Mouse (Mus musculus): ENCODE data around the gene Efnb2.
A peak's percentile ranks its signal among the peaks of the same experiment; 100 is the strongest.

Efnb2 gene

DNA sequence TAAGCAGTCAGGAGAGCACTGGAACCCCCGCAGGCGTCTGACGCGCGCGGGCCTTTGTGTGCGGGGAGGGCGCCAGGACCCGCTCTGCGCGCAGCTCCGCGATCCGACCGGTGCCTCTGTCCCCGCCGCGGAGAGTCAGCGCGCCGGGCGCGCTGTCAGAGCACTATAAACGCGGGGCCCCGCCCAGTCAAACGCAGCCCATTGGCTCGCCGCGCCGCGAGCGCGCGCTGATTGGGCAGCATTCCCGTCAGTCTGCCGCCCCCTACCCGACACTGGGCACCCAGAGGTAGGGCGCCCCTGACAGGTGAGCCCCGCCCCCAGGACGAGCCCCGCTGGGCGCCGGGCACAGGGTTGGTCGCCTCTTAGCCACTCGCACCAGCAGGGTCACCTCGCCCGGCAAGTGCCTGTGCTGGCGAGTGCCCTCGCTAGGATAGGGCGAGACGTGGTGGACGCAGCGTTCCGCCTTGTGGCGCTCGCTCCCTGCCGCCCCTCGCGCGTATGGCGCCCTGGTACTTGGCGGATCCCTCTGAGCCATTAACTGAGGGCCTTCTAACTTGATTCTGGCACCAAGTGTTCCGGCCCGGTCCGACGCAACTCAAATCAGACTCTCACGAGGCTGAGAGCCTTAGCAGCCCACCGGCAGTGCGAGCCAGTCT is at the start of gene Efnb2:
Gene Efnb2 (minus strand): TSS at position 140 of the 656 bp plus-strand sequence.
- DNase-seq: peak; percentile 98

- DNase-seq: no peak
These were observed 43.8 kb upstream of the Efnb2 start for GRCm38 (mm10) chr8:8704813-8705212.

DNA sequence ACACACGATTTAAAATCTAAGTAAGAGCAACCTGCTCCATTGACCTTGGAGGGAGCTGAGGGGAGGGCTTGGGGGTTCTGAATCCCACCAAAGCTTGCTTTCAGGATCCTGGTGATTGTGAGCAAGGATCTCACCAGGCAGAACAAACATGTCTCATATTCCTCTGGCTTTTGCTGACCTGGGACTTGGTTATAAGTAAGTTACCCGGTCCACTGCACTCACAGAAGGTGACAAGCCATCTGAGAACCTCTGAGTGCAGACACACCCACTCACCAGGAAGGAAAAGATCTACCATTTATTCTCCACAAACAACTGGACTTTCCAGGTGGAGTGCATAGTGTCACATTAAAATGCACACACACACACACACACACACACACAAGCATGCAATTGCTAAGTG is 42.6 kb upstream of the Efnb2 start:
- no peak for DNase-seq

GRCm38 (mm10) chr8:8700821-8701220 is 39.8 kb upstream of the Efnb2 start:
- DNase-seq: no peak

DNA sequence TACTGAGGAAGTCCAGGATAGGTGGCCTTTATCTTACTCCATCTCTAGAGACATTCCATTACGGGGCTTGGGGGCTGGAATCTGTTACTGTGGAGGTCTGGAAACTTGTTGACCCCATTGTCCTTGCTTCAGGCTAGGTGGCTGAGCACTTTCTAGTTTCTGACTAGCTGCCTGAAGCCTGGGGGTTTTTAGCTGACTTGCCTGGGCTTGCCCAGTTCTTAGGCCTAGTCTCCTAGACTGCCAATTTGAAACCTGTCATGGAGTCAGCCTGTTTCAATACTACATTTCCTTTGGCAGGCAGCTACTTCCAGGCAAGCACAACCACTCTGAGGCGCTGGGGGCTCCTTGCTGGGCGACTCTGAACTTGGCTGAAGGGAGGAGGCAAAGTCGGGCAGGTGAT is 39.2 kb upstream of the Efnb2 start:
- no peak for DNase-seq

GRCm38 (mm10) chr8:8690146-8691092 is 29.4 kb upstream of the Efnb2 start, which contains the start of gene Arglu1:
TSS of gene Arglu1 (minus strand) at chr8:8690521.
- DNase-seq: peak; percentile 98

DNA sequence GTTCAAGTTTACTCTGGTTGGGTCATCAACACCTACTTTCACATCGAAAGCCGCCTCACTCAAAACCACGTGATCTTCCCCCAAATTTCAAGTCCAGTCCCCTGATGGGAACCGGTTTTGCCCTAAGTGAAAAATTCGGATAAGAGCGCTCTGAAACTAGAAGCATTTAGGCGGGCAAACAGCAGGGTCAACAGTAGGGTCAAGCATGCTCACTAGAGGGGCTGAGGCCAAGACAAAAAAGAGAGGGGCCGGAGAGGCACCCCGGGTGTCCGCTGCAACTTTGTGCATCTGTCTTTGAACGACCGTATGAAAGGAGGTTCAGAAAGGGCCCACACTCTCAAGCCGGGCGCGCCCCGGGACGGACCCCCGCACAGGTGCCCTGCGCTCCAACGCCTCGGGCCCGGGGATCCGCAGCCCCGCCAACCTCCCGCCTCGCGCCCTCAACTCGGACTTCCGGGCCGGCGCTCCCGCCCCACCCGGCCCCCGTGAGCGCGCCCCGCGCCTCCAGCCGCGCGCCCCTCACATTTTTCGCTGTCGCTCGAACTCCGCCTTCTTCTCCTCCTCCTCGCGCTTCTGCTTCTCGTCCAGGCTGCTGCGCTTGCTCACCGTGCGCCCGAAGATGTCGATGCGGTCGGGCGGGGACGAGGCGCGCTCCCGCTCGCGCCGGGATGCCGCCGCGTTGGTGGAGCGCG is 28.6 kb upstream of the Efnb2 start:
- DNase-seq: peak; percentile 71

- no peak for DNase-seq
These were observed 27.9 kb upstream of the Efnb2 start for GRCm38 (mm10) chr8:8688823-8689453.

- no peak for DNase-seq
These were observed 24.5 kb upstream of the Efnb2 start for GRCm38 (mm10) chr8:8685517-8685916.

DNA sequence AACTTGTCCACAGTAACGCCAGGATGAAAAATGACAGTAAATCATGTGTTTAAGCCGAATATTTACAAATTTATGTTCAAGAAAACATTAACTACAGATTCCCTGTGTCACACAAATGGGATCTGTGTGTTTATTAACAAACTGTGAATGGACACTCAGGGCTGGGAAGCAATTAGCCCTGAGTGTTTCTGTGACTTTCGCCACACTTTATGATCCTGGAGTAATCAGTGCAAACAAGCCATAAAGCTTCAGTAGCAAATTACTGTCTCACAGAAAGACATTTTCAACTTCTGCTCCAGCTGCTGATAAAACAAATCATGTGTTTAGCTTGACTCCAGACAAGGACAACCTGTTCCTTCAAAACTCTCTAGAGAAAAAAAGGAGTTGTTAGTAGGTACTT is 21.7 kb upstream of the Efnb2 start:
- no peak for DNase-seq

- DNase-seq: no peak
These were observed 17.2 kb upstream of the Efnb2 start for GRCm38 (mm10) chr8:8678236-8678635.

DNA sequence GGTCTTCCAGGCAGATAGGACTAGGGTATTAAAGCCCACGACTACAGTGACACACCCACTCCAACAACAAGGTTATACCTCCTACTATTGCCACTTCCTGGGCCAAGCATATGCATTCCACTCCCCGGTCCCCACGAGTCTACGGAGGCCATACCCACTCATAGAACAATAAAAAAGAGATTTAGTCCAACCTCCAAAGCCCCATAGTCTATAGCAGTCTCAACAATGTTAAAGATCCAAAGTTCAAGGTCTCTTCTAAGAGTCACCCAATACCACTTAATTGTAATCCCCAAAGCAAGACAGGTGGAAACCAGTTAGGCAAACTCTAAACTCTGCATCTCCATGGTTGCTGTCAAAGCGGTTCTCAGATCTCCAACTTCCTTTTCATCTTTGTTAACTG is 13.8 kb upstream of the Efnb2 start:
- DNase-seq: no peak

- DNase-seq: peak; percentile 97
These were observed 707 bp upstream of the Efnb2 start for GRCm38 (mm10) chr8:8661759-8662138.

- DNase-seq: peak; percentile 23
These were observed 539 bp downstream of the Efnb2 start for GRCm38 (mm10) chr8:8660307-8661098.

DNA sequence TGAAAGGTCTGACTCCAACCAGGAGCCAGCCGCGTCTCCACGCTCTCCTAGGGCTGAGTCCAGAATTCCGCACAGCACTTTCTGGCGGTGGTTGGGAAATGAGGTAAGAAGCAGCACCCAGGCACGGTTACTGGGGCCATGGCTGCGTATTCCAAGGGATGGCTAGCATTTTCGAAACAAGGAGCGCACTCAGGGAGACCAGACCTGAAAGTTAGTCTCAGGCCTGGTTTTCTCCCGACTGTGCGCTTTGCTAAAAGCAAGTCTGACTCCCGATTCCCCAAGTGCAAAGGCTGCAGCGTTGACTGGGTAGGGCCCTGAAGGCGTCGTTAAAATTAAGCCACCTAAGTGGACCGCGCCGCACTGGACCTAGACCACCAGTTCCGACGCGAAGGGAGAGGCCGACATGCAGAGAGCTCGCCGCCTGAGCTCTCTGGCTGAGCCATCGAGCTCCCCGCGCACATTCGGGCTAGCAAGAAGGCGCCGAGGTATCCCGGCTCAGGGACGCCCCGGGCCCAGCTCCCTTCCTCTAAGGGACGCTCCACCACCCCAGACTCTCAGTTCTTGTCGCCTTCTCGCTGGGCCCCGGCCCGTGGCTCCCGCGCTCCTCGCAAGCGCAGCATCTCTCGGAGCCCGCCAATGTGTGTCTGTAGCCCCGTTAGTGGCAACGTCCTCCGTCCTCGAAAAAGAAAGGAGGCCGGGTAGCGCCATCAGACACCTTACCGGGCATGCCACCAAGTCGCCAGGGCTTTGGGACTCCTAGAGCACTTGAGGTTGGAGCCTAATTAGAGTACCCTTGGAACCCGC is 1.3 kb downstream of the Efnb2 start:
- DNase-seq: peak; percentile 36

DNA sequence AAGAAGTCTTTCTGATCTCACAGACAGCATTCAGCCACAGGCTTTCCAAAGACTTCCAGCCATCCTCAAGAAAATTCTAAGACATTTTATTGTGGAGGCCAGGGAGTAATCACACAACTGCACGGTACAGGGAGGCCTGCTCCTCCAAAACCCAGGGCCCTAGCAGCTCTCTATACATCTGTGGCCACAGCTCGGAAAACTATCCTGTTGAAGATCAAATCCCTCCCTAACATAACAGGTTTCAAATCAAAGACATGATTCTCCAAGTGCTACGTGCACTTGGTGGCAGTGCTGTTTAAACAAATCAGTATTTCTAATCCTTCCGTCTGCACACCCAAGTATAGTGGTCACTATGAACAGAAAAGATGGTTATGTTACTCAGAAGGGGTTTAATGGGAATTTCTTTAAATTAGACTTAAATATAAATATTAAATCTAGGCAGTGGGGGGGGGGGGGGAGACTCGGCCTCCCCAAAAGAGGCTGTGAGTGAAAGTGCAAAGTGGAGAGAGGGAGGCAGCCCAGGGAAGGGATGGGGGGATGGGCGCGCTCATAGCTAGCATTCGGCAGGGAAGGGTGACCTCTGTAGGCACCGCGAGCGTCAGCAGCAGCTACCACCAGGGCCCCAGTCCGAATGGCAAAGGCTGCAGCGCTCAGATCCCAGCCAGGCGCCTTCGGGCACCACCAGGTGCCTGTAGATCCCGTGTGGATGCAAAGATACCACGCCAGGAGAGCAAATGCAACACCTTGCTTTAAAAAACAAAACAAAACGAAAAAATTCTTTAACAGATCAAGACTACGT is 2.4 kb downstream of the Efnb2 start:
- DNase-seq: peak; percentile 90

DNA sequence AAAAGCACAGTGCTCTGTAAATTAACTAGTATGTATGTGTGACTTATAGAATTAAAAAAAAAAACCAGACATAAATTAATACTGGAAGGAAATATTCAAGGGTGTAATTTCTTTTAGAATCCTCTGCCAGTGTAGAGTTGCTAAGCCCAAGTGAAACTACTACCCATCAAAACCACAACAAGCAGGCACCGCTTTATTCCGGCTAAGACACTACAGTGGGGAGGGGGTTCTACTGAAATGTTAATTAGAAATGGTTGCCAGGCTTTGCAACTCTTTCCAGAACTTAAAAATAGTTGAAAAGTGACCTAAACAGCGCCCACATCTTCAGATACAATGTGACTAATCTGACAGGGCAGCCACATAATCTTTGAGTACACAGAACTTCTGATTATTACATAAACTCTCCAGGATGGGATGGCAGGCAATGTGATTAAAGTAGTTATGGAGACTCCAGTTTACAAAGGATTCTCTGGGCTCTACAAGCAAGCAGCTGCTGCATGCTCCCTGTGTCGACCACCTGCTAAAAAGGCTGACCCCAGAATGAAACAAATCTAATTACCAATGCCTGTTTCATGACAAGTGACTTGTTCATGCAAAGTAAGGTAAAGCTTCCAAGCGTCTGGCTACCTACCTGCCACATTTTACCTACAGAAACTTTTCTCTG is 3.2 kb downstream of the Efnb2 start:
- no peak for DNase-seq

DNA sequence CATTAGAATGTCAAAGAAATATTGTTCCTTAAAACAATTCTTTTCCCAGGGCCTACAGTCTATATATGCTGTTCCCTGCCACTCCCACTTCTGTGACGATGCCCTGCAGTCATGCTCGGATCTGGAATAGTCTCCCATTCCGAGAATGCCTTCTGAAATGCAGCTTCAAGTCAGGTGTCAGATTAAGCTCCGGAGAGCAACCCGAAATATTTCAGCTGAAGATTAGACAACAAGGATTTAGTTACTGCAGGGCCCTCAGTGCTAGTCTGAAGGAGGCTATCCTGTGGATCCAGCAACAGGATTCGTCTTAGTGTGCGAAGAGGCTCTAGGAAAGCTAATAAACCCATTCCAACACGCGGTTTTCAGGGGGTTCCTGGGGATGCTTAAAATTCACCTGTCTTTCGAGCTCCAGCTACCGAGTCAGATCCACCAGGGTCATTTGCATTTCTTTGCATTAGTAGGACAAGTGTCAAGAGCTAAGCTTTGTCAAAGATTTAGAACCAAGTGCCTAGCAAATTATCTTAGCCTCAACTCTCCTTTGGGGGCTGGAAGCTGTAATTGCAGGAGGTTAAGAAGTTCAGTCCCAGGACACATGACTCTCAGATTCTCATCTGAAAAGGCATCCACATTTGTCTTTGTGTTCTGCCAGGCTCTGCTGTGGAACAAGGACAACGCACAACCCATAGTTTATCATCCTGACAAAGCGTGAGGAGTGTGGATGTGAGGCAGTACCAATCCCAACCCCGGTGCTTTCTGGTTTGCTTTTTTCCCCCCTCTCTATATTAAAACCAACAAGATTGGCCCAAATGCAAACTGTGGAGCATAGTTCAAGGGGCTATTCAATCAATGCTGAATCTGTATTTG is 4.2 kb downstream of the Efnb2 start:
- no peak for DNase-seq
